Mouse (Mus musculus) midbrain, embryonic 14.5 days (tissue): ENCODE data around the gene Tnrc6a. TPM values are rescaled to one million over a fixed set of nuclear protein-coding genes. Genes with fewer than 3 reads are reported as not detected.

Experiments
- ATAC-seq: fragments of 200-750 bp; cut with Nextera tagmentation; 2 replicates; pipeline ENCODE4 v1.8.0; 2017; ENCODE audit warnings: moderate number of reproducible peaks, moderate library complexity; ENCODE audit not compliant: low FRiP score, low TSS enrichment
- DNase-seq: peaks from one replicate; pipeline ENCODE4 v3.0.0-alpha.2; 2015
- H3K27ac ChIP-seq: fragments of 300-500 bp; sonication (generic); replicated peaks from 2 replicates; pipeline ENCODE4 v1.5.1; 2014; ENCODE audit warnings: mild to moderate bottlenecking, low read depth, low read length, moderate library complexity
- H3K27me3 ChIP-seq: fragments of 300-500 bp; sonication (generic); 2 replicates; pipeline ENCODE4 v1.6.1; 2014; ENCODE audit warnings: low read length, control low read depth, mixed read lengths; ENCODE audit not compliant: control insufficient read depth, insufficient read depth
- H3K36me3 ChIP-seq: fragments of 300-500 bp; sonication (generic); 2 replicates; pipeline ENCODE4 v1.6.1; 2014; ENCODE audit warnings: low read length, control low read depth; ENCODE audit not compliant: control insufficient read depth, insufficient read depth
- H3K4me1 ChIP-seq: fragments of 300-500 bp; sonication (generic); 2 replicates; pipeline ENCODE4 v1.6.1; 2014; ENCODE audit warnings: mild to moderate bottlenecking, antibody characterized with exemption, low read length, control low read depth; ENCODE audit not compliant: control insufficient read depth, insufficient read depth
- H3K4me2 ChIP-seq: fragments of 300-500 bp; sonication (generic); 2 replicates; pipeline ENCODE4 v1.6.1; 2014; ENCODE audit warnings: mild to moderate bottlenecking, low read length, moderate library complexity
- H3K4me3 ChIP-seq: fragments of 300-500 bp; sonication (generic); replicated peaks from 2 replicates; pipeline ENCODE4 v1.5.1; 2014; ENCODE audit warnings: low read depth, low read length
- H3K9ac ChIP-seq: fragments of 300-500 bp; sonication (generic); replicated peaks from 2 replicates; pipeline ENCODE4 v1.6.1; 2014; ENCODE audit warnings: mild to moderate bottlenecking, low read length, moderate library complexity
- H3K9me3 ChIP-seq: fragments of 300-500 bp; sonication (generic); 2 replicates; pipeline ENCODE4 v1.6.1; 2016; ENCODE audit warnings: low read length, control low read depth, mixed read lengths; ENCODE audit not compliant: control insufficient read depth
- WGBS: fragments of 180-500 bp; shearing (Covaris S2); extraction: QIAGEN DNeasy Blood & Tissue Kit; methylation state at CpG from one replicate; pipeline ENCODE4 v1.1.7; 2014; 5-methylcytosine and 5-hydroxymethylcytosine counted together
- polyA plus RNA-seq: library from polyadenylated mRNA; unstranded; fragments of >200 nt; fragmentation: Nextera tagmentation; extraction: Ambion mirVana; gene quantifications from 2 replicates; pipeline ENCODE4 v1.2.1, GENCODE M21; 2014

Tnrc6a gene
- polyA plus RNA-seq, 1 experiment from 2014 or later, result 50.0 TPM

DNA sequence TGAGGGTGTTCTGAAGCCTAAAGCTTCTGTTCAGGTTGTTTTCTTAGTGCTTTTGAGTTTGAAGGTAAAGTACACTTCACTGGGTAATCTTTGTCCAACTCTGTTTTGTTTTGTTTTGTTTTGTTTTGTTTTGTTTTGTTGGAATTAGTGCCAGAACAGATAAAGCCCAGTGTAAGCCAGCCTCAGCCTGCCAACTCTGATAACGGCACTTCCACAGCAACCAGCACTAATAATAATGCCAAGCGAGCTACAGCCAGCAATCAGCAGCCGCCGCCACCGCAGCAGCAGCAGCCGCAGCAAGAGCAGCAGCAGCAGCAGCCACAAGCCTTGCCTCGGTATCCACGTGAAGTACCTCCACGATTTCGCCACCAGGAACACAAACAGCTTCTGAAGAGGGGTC, 38.7 kb downstream of the Tnrc6a start:
- no peaks in the 10 kb centered on the region for H3K9me3 ChIP-seq
- H3K27ac ChIP-seq, result no peak overlapping the region
- H3K9ac ChIP-seq, result no peak overlapping the region
- peaks cover 54% of the 10 kb centered on the region for H3K36me3 ChIP-seq
- no peak for DNase-seq
- no peak overlapping the region for H3K4me3 ChIP-seq
- no peaks in the 10 kb centered on the region for H3K27me3 ChIP-seq
- no peak for ATAC-seq
- H3K4me1 ChIP-seq, result no peaks in the 10 kb centered on the region
- WGBS, result 94% methylated on average over 10 of the region's 10 CpGs
- H3K4me2 ChIP-seq, result no peak overlapping the region

DNA sequence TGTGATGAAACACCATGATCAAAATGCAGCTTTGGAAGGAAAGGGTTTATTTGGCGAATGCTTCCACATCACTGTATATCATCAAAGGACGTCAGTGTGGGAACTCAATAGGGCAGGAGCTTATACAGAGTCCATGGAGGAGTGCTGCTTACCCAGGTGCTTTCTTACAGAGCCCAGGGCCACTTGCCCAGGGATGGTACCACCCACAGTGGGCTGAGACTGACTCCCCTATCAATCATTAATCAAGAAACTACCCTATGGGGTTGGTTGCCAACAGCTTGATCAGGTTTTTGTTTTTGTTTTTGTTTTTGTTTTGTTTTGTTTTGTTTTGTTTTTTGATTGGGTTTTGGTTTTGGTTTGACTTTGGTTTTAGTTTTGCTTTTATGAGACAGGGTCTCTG, 43.8 kb downstream of the Tnrc6a start:
- H3K9me3 ChIP-seq, result no peaks in the 10 kb centered on the region
- no peak overlapping the region for H3K4me3 ChIP-seq
- DNase-seq (no peak), ATAC-seq (no peak)
- no peaks in the 10 kb centered on the region for H3K27me3 ChIP-seq
- no peak overlapping the region for H3K27ac ChIP-seq
- no peaks in the 10 kb centered on the region for H3K4me1 ChIP-seq
- no peak overlapping the region for H3K9ac ChIP-seq
- WGBS, result 91% methylated on average over 2 of the region's 2 CpGs
- no peak overlapping the region for H3K4me2 ChIP-seq
- peaks cover 97% of the 10 kb centered on the region for H3K36me3 ChIP-seq

DNA sequence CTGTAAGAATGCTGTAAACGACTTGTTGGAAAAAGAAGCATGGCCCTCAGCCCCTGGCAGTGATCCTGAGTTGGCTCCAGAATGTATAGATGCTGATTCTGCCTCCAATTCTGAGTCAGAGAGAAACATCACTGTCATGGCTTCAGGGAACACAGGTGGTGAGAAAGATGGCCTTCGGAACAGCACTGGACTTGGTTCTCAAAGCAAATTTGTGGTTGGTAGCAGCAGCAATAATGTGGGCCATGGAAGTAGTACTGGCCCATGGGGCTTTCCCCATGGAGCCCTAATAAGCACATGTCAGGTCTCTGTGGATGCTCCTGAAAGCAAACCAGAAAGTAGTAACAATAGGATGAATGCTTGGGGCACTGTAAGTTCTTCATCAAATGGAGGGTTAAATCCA, 45.9 kb downstream of the Tnrc6a start:
- 99% methylated on average over 2 of the region's 2 CpGs for WGBS
- Histone ChIP-seq H3K36me3 (peaks cover 95% of the 10 kb centered on the region), H3K27me3 (no peaks in the 10 kb centered on the region), H3K4me3 (no peak overlapping the region), H3K9me3 (no peaks in the 10 kb centered on the region), H3K9ac (no peak overlapping the region), H3K4me1 (no peaks in the 10 kb centered on the region), H3K4me2 (no peak overlapping the region), H3K27ac (no peak overlapping the region)
- DNase-seq, result no peak
- no peak for ATAC-seq

DNA sequence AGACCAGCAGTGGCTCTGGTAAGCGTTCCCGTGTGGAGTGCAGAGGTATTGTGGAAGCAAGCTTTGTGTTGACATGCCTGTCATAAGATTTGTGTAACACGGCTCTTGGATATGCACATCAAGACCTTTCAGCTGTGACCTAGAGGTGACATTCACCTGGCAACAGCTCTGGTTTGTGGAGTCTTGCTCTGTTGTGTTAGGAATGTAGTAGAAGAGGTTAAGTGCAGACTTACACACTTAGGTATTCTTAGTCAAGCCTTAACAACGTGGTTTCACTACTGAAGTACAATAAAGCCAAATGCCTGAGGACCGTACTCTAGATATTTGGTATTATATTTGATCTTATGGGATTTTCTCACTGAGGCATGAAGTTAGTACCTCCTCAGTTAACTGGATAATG, 48.4 kb downstream of the Tnrc6a start:
- peaks cover 94% of the 10 kb centered on the region for H3K36me3 ChIP-seq

DNA sequence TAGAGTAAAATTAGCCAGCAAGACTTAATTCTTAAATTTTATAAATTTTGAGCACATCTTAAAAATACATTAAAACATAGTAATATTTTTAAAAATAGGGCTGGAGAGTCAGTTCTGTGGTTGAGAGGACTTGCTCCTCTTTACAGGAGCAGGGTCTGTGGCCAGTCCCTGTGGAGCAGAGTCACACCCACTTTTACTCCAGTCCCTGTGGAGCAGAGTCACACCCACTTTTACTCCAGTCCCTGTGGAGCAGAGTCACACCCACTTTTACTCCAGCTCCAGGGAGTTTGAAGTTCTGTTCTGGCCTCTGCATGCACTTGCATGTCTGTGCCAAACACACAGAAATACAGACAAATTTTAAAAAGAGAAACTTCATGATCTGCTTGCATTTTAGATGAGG, 53.5 kb downstream of the Tnrc6a start:
- H3K9ac ChIP-seq, result no peak overlapping the region
- ATAC-seq, result no peak
- no peak overlapping the region for H3K4me3 ChIP-seq
- no peak overlapping the region for H3K4me2 ChIP-seq
- no peaks in the 10 kb centered on the region for H3K27me3 ChIP-seq
- H3K36me3 ChIP-seq, result peaks cover 89% of the 10 kb centered on the region
- H3K4me1 ChIP-seq, result no peaks in the 10 kb centered on the region
- no peak overlapping the region for H3K27ac ChIP-seq
- DNase-seq, result no peak
- no peaks in the 10 kb centered on the region for H3K9me3 ChIP-seq

More for the DNA sequence above, 48.4 kb downstream of the Tnrc6a start:
- no peak for ATAC-seq
- 92% methylated on average over 5 of the region's 5 CpGs for WGBS
- H3K4me1 ChIP-seq, result no peaks in the 10 kb centered on the region
- no peak overlapping the region for H3K4me2 ChIP-seq
- H3K27me3 ChIP-seq, result no peaks in the 10 kb centered on the region
- no peak overlapping the region for H3K4me3 ChIP-seq
- no peaks in the 10 kb centered on the region for H3K9me3 ChIP-seq
- DNase-seq, result no peak
- H3K27ac ChIP-seq, result no peak overlapping the region
- H3K9ac ChIP-seq, result no peak overlapping the region

- no peak for DNase-seq
- Histone ChIP-seq H3K27ac (no peak overlapping the region), H3K4me3 (no peak overlapping the region), H3K4me1 (no peaks in the 10 kb centered on the region), H3K27me3 (no peaks in the 10 kb centered on the region), H3K9me3 (no peaks in the 10 kb centered on the region), H3K36me3 (peaks cover 94% of the 10 kb centered on the region), H3K4me2 (no peak overlapping the region), H3K9ac (no peak overlapping the region)
- 85% methylated on average over 20 of the region's 20 CpGs for WGBS
- no peak for ATAC-seq
Observed at GRCm38 (mm10) chr7:123181787-123182701, 58.4 kb downstream of the Tnrc6a start.

DNA sequence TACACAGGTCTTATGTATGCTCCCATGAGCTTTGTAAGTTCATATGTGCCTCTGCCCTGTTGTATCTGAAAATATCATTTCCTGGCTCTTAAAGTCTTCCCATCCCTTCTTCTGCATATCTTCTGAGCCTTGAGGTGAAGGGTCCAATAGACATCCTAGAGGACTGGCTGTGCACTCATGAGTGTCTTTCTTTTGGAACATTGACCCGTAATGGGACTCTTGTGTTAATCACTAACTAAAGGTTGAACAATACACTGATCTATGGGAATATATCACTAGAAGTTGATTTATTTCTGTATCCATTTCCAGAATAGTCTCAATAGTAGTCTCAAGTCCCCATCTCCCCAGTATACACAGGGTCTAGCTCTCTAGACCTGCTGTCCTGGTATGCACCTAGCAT, 61.2 kb downstream of the Tnrc6a start:
- Histone ChIP-seq H3K27ac (no peak overlapping the region), H3K9ac (no peak overlapping the region), H3K4me1 (no peaks in the 10 kb centered on the region), H3K27me3 (no peaks in the 10 kb centered on the region), H3K9me3 (no peaks in the 10 kb centered on the region), H3K4me2 (no peak overlapping the region), H3K36me3 (peaks cover 98% of the 10 kb centered on the region), H3K4me3 (no peak overlapping the region)
- ATAC-seq (no peak), DNase-seq (no peak)
- WGBS, result 97% methylated on average over 1 of the region's 1 CpGs

- Histone ChIP-seq H3K36me3 (peaks cover 98% of the 10 kb centered on the region), H3K4me2 (no peak overlapping the region), H3K27me3 (no peaks in the 10 kb centered on the region), H3K4me3 (no peak overlapping the region), H3K9me3 (no peaks in the 10 kb centered on the region), H3K27ac (no peak overlapping the region), H3K9ac (no peak overlapping the region), H3K4me1 (no peaks in the 10 kb centered on the region)
- ATAC-seq, result no peak
- peak; percentile 24 for DNase-seq
- WGBS, result 93% methylated on average over 6 of the region's 6 CpGs
Observed at GRCm38 (mm10) chr7:123186463-123186862, 62.8 kb downstream of the Tnrc6a start.

DNA sequence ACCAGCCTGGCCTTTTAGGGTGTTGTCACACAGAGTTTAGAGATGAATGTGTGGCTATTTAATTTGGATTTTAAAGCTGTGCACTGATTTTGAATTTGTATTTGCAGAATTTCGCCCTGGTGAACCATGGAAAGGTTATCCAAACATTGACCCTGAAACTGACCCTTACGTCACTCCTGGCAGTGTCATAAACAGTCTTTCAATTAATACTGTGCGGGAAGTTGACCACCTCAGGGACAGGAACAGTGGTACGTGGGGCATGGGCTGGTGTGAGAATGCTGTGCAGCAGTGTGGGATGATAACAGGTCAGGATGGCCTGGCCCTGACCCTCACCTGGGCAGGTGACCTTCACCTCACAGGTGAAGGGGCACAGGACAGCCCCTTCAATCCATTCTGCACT, 63.6 kb downstream of the Tnrc6a start:
- 97% methylated on average over 4 of the region's 4 CpGs for WGBS
- DNase-seq, result no peak
- H3K4me2 ChIP-seq, result no peak overlapping the region

More for the DNA sequence above, 63.6 kb downstream of the Tnrc6a start:
- no peaks in the 10 kb centered on the region for H3K27me3 ChIP-seq
- H3K4me3 ChIP-seq, result no peak overlapping the region
- H3K36me3 ChIP-seq, result peaks cover 98% of the 10 kb centered on the region
- H3K9ac ChIP-seq, result no peak overlapping the region
- no peaks in the 10 kb centered on the region for H3K9me3 ChIP-seq
- no peak overlapping the region for H3K27ac ChIP-seq
- no peak for ATAC-seq
- H3K4me1 ChIP-seq, result no peaks in the 10 kb centered on the region
